Comparison of ENCODE assay signal across 8 mouse cellular contexts in the genomic region with DNA sequence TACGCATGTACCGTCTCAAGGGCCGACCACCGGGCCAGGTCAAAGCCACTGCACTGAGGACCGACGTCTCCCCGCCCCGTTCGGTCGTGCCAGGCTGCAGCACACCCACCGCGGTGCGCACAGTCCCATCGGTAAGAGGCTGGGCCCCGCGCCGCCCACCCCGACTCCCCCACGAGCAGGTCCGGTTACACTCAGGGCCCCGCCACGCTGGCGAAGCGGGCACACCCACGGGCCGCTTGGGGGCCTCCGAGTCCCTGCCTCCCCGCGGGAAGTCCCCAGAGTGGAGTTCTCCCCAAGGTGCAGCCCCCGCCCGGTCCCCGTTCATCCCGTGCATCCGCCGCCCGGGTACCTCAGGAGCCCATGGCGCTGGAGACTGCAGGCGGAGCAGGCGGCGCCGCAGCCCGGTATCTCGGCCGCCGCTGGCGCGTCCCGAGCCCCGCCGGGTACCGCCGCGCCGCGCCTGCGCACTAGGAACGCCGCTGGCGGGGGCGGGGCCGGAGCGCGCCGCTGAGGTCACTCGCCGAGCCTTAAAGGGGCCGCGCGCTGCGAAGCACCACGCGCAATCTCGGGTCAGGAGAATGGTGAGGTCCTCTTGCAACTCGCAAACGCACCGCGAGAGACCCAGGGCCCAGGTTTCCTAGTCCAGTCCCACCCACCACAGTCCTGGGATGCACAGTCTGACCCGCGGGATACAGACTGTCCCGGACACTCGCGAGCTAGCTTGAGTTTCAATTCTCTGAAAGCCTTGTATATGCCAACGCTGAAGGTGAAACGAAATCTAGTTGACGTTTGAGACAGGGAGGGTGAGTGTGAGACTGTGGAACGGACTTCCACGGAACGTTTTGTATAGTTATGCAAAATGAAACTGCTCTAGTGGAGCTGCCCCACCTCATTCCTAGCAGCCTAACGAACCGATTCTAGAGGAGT. TPM values are rescaled to one million over a fixed set of nuclear protein-coding genes. Genes with fewer than 3 reads are reported as not detected.
DNase-seq lines count a peak whose midpoint lies in the region; ATAC-seq and TF ChIP-seq lines count a peak whose summit lies in the region.

A gene (minus strand): TSS at position 734 of the 927 bp plus-strand sequence.

- ATAC-seq in forebrain, embryonic 11.5 days (replicated peaks; ENCODE audit: low FRiP score), result peak; percentile 95
- ATAC-seq in heart, embryonic 15.5 days (replicated peaks; ENCODE audit: insufficient number of reproducible peaks, insufficient read depth, low FRiP score, low read depth), result peak; percentile 89
- ATAC-seq in liver, embryonic 13.5 days (ENCODE audit: low read depth), result peak; percentile 85
- peak; percentile 85 for ATAC-seq in stomach, embryonic 15.5 days (ENCODE audit: insufficient read depth, low FRiP score, low read depth)

- DNase-seq in CH12.LX (ENCODE audit: extremely low read depth), result peak; percentile 66
- DNase-seq in c-Kit-positive CD71-positive TER-119-negative erythroid progenitor cells, embryonic 14.5 days (ENCODE audit: low read depth), result peak; percentile 63
- peak; percentile 90 for DNase-seq in forebrain, embryonic 11.5 days (ENCODE audit: low spot score)
- DNase-seq in kidney, postnatal 25 days, result peak; percentile 86 to 91
- DNase-seq in liver, embryonic 13.5 days, result peak; percentile 76
- DNase-seq in neural tube, embryonic 10.5 days (ENCODE audit: extremely low spot score, low spot score), result peak; percentile 84

- dilution Hi-C loops in CH12.LX (cut with MboI; ENCODE audit: extremely low pct_ligation_motif_present, extremely low pct_unique_long_range_greater_than_20kb, low sequenced_read_pairs), result no loop called here

- H3K4me1 ChIP-seq in CH12.LX (ENCODE audit: control insufficient read depth in 1 of 2, insufficient read depth in 2 of 2), result peaks cover 28 to 57% of the 10 kb centered on the region in 2 experiments
- H3K4me1 ChIP-seq in forebrain, embryonic 11.5 days (replicated peaks; ENCODE audit: control insufficient read depth, insufficient read depth, low read length), result peaks cover 8% of the 10 kb centered on the region; the same call in 1 of the 2 replicates
- H3K4me1 ChIP-seq in heart, embryonic 15.5 days (replicated peaks), result peaks cover 58% of the 10 kb centered on the region
- H3K4me1 ChIP-seq in liver, embryonic 13.5 days (replicated peaks), result peaks cover 44% of the 10 kb centered on the region
- H3K4me1 ChIP-seq in stomach, embryonic 15.5 days, result peaks cover 39% of the 10 kb centered on the region

- peak within 1 kb of the TSS; percentile 74 for H3K9ac ChIP-seq in CH12.LX (ENCODE audit: insufficient read depth, low read depth)
- H3K9ac ChIP-seq in forebrain, embryonic 11.5 days (ENCODE audit: low read length), result peak within 1 kb of the TSS; percentile 89
- H3K9ac ChIP-seq in heart, embryonic 15.5 days, result peak within 1 kb of the TSS; percentile 82
- peak within 1 kb of the TSS; percentile 80 for H3K9ac ChIP-seq in liver, embryonic 13.5 days
- H3K9ac ChIP-seq in stomach, embryonic 15.5 days, result peak within 1 kb of the TSS; percentile 86

- H3K36me3 ChIP-seq in CH12.LX (replicated peaks in 1 of 2; ENCODE audit: control insufficient read depth in 1 of 2, insufficient read depth in 1 of 2, low read length in 1 of 2), result peaks cover 0 to 15% of the 10 kb centered on the region in 2 experiments
- no peaks in the 10 kb centered on the region for H3K36me3 ChIP-seq in forebrain, embryonic 11.5 days (ENCODE audit: control insufficient read depth, insufficient read depth, low read length)
- H3K36me3 ChIP-seq in heart, embryonic 15.5 days, result no peaks in the 10 kb centered on the region
- no peaks in the 10 kb centered on the region for H3K36me3 ChIP-seq in liver, embryonic 13.5 days
- no peaks in the 10 kb centered on the region for H3K36me3 ChIP-seq in stomach, embryonic 15.5 days

- TF ChIP-seq POLR2A in CH12.LX (IDR thresholded peaks at IDR 0.05; ENCODE audit: low read depth, low read length), result peak; percentile 79

- no peaks in the 10 kb centered on the region for H3K9me3 ChIP-seq in CH12.LX (replicated peaks; ENCODE audit: low read length)
- no peaks in the 10 kb centered on the region for H3K9me3 ChIP-seq in forebrain, embryonic 11.5 days (ENCODE audit: control insufficient read depth, low read length)
- no peaks in the 10 kb centered on the region for H3K9me3 ChIP-seq in heart, embryonic 15.5 days (replicated peaks)
- no peaks in the 10 kb centered on the region for H3K9me3 ChIP-seq in liver, embryonic 13.5 days (replicated peaks)
- no peaks in the 10 kb centered on the region for H3K9me3 ChIP-seq in stomach, embryonic 15.5 days

- H3K27ac ChIP-seq in CH12.LX (ENCODE audit: insufficient read depth, low read depth), result no peak within 1 kb of the TSS
- peak within 1 kb of the TSS; percentile 37; the same call in 1 of the 2 replicates for H3K27ac ChIP-seq in forebrain, embryonic 11.5 days (ENCODE audit: low read depth, low read length)
- H3K27ac ChIP-seq in heart, embryonic 15.5 days, result peak within 1 kb of the TSS; percentile 79
- H3K27ac ChIP-seq in liver, embryonic 13.5 days, result no peak within 1 kb of the TSS
- peak within 1 kb of the TSS; percentile 81 for H3K27ac ChIP-seq in stomach, embryonic 15.5 days

- H3K4me2 ChIP-seq in CH12.LX (ENCODE audit: insufficient read depth, low read depth, poor library complexity, severe bottlenecking), result peak within 1 kb of the TSS; percentile 73
- H3K4me2 ChIP-seq in forebrain, embryonic 11.5 days (ENCODE audit: low read depth, low read length, severe bottlenecking), result peak within 1 kb of the TSS; percentile 91
- H3K4me2 ChIP-seq in heart, embryonic 15.5 days, result peak within 1 kb of the TSS; percentile 93
- H3K4me2 ChIP-seq in liver, embryonic 13.5 days, result peak within 1 kb of the TSS; percentile 93
- peak within 1 kb of the TSS; percentile 87 for H3K4me2 ChIP-seq in stomach, embryonic 15.5 days

- under 1% methylated on average over 87 of the region's 90 CpGs for WGBS in forebrain, embryonic 11.5 days
- under 1% methylated on average over 90 of the region's 90 CpGs for WGBS in heart, embryonic 15.5 days
- WGBS in liver, embryonic 13.5 days (ENCODE audit: insufficient replicate concordance), result under 1% methylated on average over 75 of the region's 90 CpGs
- under 1% methylated on average over 90 of the region's 90 CpGs for WGBS in stomach, embryonic 15.5 days

- peak within 1 kb of the TSS; percentile 71 to 91 (median 89) for H3K4me3 ChIP-seq in CH12.LX (replicated peaks in 1 of 3; ENCODE audit: low read depth in 2 of 3, low read length in 2 of 3, poor library complexity in 1 of 3)
- H3K4me3 ChIP-seq in forebrain, embryonic 11.5 days (ENCODE audit: low read depth, low read length), result peak within 1 kb of the TSS; percentile 97
- H3K4me3 ChIP-seq in heart, embryonic 15.5 days, result peak within 1 kb of the TSS; percentile 73
- H3K4me3 ChIP-seq in liver, embryonic 13.5 days (replicated peaks), result peak within 1 kb of the TSS; percentile 81
- peak within 1 kb of the TSS; percentile 95 for H3K4me3 ChIP-seq in stomach, embryonic 15.5 days (replicated peaks)

- H3K79me2 ChIP-seq in CH12.LX (replicated peaks; ENCODE audit: control insufficient read depth, extremely low read depth, insufficient read depth, poor library complexity, severe bottlenecking), result peaks cover 20% of the 10 kb centered on the region

- H3K27me3 ChIP-seq in CH12.LX (replicated peaks), result peaks cover 2% of the 10 kb centered on the region
- no peaks in the 10 kb centered on the region for H3K27me3 ChIP-seq in forebrain, embryonic 11.5 days (ENCODE audit: control insufficient read depth, insufficient read depth, low read length)
- H3K27me3 ChIP-seq in heart, embryonic 15.5 days, result no peaks in the 10 kb centered on the region
- H3K27me3 ChIP-seq in liver, embryonic 13.5 days, result peaks cover 6% of the 10 kb centered on the region; the same call in 1 of the 2 replicates
- no peaks in the 10 kb centered on the region for H3K27me3 ChIP-seq in stomach, embryonic 15.5 days (replicated peaks)

- no peak for TF ChIP-seq CTCF in CH12.LX (conservative IDR thresholded peaks at IDR 0.05 in 1 of 2, IDR thresholded peaks at IDR 0.05 in 1 of 2; ENCODE audit: low read depth in 2 of 2, low read length in 2 of 2)

- in situ Hi-C loops in CH12.LX (cut with MboI; ENCODE audit: low pct_ligation_motif_present, low pct_unique_long_range_greater_than_20kb, low sequenced_read_pairs), result no loop called here

- peak; percentile 28; the same call in 1 of the 2 replicates for TF ChIP-seq EP300 in CH12.LX (IDR thresholded peaks at IDR 0.05; ENCODE audit: low read length)

- no peak for TF ChIP-seq RAD21 in CH12.LX (IDR thresholded peaks at IDR 0.05; ENCODE audit: low read depth, low read length)

TF ChIP-seq in CH12.LX, 34 proteins besides CTCF, POLR2A, EP300 and RAD21 (continues in another document):
- TF ChIP-seq HCFC1 (IDR thresholded peaks at IDR 0.05; ENCODE audit: low read depth, low read length), result peak; percentile 43
- no peak for TF ChIP-seq USF1 (IDR thresholded peaks at IDR 0.05; ENCODE audit: low read depth, low read length)
- no peak for TF ChIP-seq RCOR1 (conservative IDR thresholded peaks at IDR 0.05; ENCODE audit: low read depth, low read length)
- TF ChIP-seq PAX5 (IDR thresholded peaks at IDR 0.05; ENCODE audit: low read length), result no peak
- TF ChIP-seq NELFE (IDR thresholded peaks at IDR 0.05; ENCODE audit: low read depth, low read length), result peak; percentile 68; the same call in 1 of the 2 replicates
- peak; percentile 69 for TF ChIP-seq MAX (IDR thresholded peaks at IDR 0.05; ENCODE audit: low read length)
- TF ChIP-seq ZNF384 (IDR thresholded peaks at IDR 0.05; ENCODE audit: low read depth, low read length), result no peak
- no peak for TF ChIP-seq MAZ (IDR thresholded peaks at IDR 0.05; ENCODE audit: low read depth, low read length)
- no peak for TF ChIP-seq ELF1 (IDR thresholded peaks at IDR 0.05; ENCODE audit: low read depth, low read length)
- TF ChIP-seq IRF4 (IDR thresholded peaks at IDR 0.05; ENCODE audit: low read depth, low read length), result peak; percentile 60; the same call in 1 of the 2 replicates
- TF ChIP-seq SIN3A (IDR thresholded peaks at IDR 0.05; ENCODE audit: low read length), result peak; percentile 77; the same call in 1 of the 2 replicates
- no peak for TF ChIP-seq USF2 (conservative IDR thresholded peaks at IDR 0.05; ENCODE audit: low read depth, low read length)
- TF ChIP-seq ZC3H11A (IDR thresholded peaks at IDR 0.05; ENCODE audit: low read depth, low read length), result no peak
- TF ChIP-seq MYC (IDR thresholded peaks at IDR 0.05; ENCODE audit: low read depth, low read length), result peak; percentile 71; the same call in 1 of the 2 replicates

RNA-seq across cellular contexts. Expression of the gene that starts here (rescaled TPM):
- total RNA-seq in CH12.LX (2012; rRNA removed), result 18.9 and 21.1 TPM in 2 replicates
- total RNA-seq in CH12.LX (2014; rRNA removed), result 7.1 and 7.2 TPM in 2 replicates
- 38.0 and 42.7 TPM in 2 replicates for polyA plus RNA-seq in CH12.LX (2012; ENCODE audit: insufficient read length, low read depth)
- polyA plus RNA-seq in forebrain, embryonic 11.5 days (2014; fragmentation: Nextera tagmentation; extraction: Ambion mirVana), result 52.3 and 55.2 TPM in 2 replicates
- polyA plus RNA-seq in heart, embryonic 15.5 days (2015; fragmentation: Nextera tagmentation; extraction: Ambion mirVana), result 58.3 and 83.8 TPM in 2 replicates
- polyA plus RNA-seq in liver, embryonic 13.5 days (2015; fragmentation: Nextera tagmentation; extraction: Ambion mirVana), result 8.7 and 12.1 TPM in 2 replicates
- 58.5 and 59.9 TPM in 2 replicates for polyA plus RNA-seq in stomach, embryonic 15.5 days (2015; fragmentation: Nextera tagmentation; extraction: Ambion mirVana)

Comparison
In these comparisons a context has a peak if more than half of its experiments do, and no peak if none do; other contexts are left out.
1. H3K27ac ChIP-seq: peak in forebrain, embryonic 11.5 days (single experiment), heart, embryonic 15.5 days (single experiment) and stomach, embryonic 15.5 days (single experiment); none in CH12.LX (single experiment) and liver, embryonic 13.5 days (single experiment).
2. Peak in every context shown above with its lines, with median percentiles within 50 percentile points of each other: DNase-seq, H3K4me2 ChIP-seq, H3K4me3 ChIP-seq, H3K9ac ChIP-seq and ATAC-seq.